Mouse (Mus musculus): ENCODE measurements around the gene Minos1.

Minos1 gene

DNA sequence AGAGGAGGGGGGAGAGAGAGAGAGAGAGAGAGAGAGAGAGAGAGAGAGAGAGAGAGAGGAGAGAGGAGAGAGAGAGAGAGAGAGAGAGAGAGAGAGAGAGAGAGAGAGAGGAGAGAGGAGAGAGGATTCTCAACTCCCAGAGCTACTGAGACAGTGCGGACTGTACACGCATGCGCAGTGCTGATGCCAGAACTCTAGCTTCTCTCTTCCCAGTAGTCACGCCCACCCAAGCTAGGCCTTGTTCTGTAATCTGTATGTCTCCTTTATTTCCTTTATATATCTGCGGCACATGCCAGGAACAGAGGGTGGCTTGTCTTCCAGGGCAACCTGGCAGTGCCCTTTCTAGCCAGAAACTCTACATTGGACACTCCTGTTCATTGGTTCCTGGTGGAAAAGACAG lies 66.1 kb downstream of the Minos1 start:
- DNase-seq (ENCODE audit: low spot score) = no peak

DNA sequence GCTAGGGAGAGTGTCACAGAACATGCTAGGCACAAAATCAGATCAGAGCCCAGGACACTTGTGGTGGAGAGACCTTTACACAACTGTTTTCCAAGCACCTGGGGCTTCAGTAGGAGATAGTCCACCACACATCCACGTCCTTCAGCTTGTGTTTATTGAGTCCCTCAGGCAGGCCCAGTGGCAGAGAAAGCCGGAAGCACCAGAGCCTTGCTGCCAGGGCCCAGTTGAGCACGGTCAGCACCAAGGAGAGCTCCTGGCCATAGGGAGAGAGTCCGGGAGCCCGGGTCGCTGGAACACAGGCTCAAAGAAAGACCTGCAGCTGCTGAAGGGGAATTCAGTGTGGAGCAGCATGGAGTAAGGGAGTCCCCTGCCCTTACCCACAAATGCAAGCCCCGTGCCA lies 71.3 kb downstream of the Minos1 start:
- DNase-seq (ENCODE audit: low spot score) = peak; percentile 64

DNA sequence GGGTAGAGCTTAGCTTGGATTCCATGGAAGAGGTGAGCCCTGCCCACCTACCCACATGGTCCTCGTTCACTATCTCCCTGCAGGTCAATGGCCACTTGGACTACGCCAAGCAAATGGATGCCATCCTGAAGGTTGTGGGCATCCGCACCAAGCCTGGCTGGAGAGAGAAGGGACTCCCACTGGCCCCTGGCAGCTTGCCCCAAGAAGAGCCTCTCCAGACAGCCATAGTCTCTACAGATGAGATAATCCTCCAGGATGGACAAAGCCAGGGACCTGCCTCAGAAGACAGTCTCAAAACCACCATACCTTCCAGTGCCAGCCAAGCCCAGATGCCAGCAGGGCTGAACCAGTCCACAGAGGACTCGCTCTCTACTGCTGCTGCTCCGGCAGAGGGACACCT lies 72.9 kb downstream of the Minos1 start:
- DNase-seq (ENCODE audit: low spot score) = no peak

DNA sequence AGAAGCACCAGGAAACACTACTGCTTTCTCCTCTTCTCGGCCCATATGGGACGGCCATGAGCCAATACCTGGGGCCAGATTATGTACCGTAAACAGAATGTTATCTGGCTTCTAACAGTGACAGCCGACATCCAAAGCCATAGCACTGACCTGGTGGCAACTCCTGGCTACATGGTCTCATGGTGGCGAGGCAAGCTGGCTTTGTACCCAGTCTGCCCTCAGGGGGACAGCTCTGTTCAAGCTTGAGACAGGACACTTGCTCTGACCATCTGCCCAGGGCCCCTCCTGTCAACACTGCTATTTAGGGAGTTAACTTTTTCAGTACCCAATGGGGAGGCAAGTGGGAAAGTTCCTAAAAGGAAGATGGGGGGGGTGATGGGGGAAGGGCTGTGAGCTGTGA lies 73.6 kb downstream of the Minos1 start:
- no peak for DNase-seq (ENCODE audit: low spot score)

DNA sequence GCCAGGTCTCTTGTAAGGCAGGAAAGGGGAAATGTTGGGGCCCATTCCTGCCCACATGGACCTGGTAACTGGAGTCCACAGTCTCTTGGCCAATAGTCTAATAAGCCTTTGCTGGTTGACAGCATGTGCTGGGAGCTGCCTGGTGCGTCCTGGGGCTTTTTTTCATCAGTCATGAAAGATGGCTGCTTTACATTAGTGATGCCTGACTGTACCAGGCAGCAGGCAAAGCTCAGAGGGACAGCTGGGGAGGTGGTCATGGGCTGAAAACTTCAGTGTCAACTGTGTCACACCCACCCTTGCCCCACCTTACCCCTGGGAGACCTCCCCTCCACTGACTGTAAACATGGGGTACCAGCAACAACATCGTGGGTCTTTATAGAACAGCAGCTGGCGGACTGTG lies 75.2 kb downstream of the Minos1 start:
- DNase-seq (ENCODE audit: low spot score) = no peak

DNA sequence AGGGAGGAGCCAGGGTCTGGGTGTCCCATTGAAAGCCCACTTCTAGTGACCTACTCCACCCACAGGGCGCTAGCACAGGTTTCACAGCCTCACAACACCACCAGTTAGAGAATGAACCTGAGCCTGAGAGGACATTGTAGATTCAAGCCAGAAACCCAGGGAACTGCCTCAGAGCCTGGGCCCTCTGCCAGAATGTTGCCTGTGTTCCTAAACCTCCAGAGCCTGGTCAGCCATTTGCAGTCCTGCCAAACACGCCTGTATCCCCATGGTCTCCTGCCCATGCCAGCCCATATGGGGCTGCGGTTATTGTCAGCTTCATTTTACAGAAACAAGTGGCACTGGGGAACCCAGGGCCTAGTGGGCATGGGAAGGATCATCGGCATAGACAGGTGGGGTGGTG lies 75.6 kb downstream of the Minos1 start:
- no peak for DNase-seq (ENCODE audit: low spot score)

DNA sequence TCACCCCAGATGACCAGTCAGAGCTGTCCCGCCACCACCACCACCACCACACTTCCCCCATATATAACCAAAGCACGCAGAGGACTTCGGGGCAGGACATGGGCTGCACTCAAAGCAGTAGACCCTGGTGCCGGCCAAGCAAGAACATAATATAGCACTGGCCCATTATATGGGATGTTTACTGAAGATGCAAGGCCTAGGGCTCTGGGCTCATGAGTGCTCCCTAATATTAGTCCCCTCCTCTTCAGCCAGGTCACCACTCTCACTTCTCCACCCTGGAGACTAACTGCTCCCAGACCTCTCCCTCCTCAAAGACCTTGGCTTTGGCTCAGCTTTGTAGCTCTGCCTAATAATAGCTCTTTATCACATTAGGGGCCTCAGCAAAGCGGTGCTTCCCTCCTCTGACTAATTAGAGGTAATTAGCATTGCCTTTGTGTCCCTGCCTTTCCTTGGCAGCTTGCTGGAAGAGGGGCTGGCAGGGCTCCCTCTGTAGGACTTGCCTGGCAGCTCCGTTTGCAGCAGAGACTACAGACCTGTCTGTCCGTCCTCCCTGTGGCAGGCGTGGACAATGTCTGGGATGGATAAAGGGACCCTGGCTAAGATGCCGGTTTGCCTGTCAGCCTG lies 76.5 kb downstream of the Minos1 start:
- peak; percentile 64 for DNase-seq (ENCODE audit: low spot score)

DNA sequence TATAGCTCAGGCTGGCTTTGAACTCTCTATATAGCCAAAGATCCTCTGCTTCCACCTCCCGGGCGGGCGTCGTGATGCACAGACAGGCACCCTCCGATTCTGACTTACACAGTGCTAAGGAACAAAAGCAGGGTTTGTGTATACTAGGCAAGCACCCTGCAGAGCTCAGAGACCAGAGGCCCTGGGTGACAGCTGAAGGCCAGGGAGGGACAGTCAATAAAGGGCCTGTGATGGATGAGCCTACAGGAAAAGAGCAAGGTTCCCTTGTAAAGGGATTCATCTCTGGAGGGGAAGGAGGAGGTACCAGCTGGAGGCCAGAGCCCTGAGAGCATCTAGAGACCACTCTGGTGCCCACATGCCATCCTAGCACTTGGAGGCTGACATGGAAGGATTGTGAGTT lies 77.5 kb downstream of the Minos1 start:
- no peak for DNase-seq (ENCODE audit: low spot score)

DNA sequence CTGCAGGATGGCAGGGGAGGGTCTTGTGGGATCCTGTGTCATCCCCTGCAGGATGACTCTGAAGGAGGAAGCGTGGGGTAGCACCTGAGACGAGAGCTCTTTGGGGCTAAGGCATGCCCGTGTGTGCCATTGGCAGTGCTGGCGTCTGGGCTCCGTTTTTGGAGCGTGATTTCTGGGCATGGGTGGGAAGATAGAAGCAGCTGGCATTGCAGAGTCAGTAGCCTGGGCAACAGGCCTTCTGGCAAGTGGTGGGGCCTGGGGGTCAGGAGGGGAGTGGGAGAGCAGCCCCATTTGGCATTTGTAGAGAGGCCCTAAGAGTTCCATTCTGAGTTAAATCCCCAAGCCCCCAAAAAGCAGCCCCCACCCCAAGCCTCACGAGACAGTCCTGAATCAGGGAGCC lies 78.1 kb downstream of the Minos1 start:
- no peak for DNase-seq (ENCODE audit: low spot score)

Data from retina, embryonic 14.5 days (tissue).